Mouse (Mus musculus) midbrain, embryonic 11.5 days (tissue): Measurements from ENCODE around the gene Hmgn5. TPM values are rescaled to one million over a fixed set of nuclear protein-coding genes. Genes with fewer than 3 reads are reported as not detected.

Experiments
- polyA plus RNA-seq: library from polyadenylated mRNA; unstranded; fragments of >200 nt; fragmentation: Nextera tagmentation; extraction: Ambion mirVana; gene quantifications from 2 replicates; pipeline ENCODE4 v1.2.1, GENCODE M21; 2014

The Hmgn5 gene
- polyA plus RNA-seq, 1 experiment from 2014 or later: 24.3 TPM

Other genes with a start within 250 kb of the Hmgn5 start
- 4.8 and 4.9 TPM in 2 replicates for gene Brwd3, start 179.0 kb downstream of the Hmgn5 start, polyA plus RNA-seq
- gene Sh3bgrl, start 82.0 kb upstream of the Hmgn5 start, polyA plus RNA-seq: 185 and 229 TPM in 2 replicates
- gene Gm6377, start 183.4 kb upstream of the Hmgn5 start, polyA plus RNA-seq: 0.07 and 0.15 TPM in 2 replicates